Mouse (Mus musculus) megakaryocyte-erythroid progenitor cell, adult 5-6 weeks (primary cell): ENCODE results near the gene Paxbp1. TPM values are rescaled to one million over a fixed set of nuclear protein-coding genes. Genes with fewer than 3 reads are reported as not detected.

Source experiments
- ATAC-seq: replicated peaks from 2 replicates; pipeline ENCODE4 v1.8.0; 2016; ENCODE audit warnings: mild to moderate bottlenecking, inconsistent platforms; ENCODE audit not compliant: severe bottlenecking, poor library complexity, low FRiP score, low TSS enrichment
- total RNA-seq, 2 experiments: library from RNA; stranded (forward) in 1 of 2; stranded (reverse) in 1 of 2; fragments of 200-1000, 215-1000 nt in 1 of 2; fragments of >200 nt in 1 of 2; fragmentation: Nextera tagmentation in 1 of 2; gene quantifications; 2 replicates each; pipeline ENCODE4 v1.2.3; 2014 to 2017

Paxbp1 gene
- total RNA-seq, 2 experiments from 2014 or later, result 85.8 to 125 TPM

GRCm38 (mm10) chr16:91056043-91056821, 11.9 kb upstream of the Paxbp1 start:
- peak; percentile 75 for ATAC-seq

DNA sequence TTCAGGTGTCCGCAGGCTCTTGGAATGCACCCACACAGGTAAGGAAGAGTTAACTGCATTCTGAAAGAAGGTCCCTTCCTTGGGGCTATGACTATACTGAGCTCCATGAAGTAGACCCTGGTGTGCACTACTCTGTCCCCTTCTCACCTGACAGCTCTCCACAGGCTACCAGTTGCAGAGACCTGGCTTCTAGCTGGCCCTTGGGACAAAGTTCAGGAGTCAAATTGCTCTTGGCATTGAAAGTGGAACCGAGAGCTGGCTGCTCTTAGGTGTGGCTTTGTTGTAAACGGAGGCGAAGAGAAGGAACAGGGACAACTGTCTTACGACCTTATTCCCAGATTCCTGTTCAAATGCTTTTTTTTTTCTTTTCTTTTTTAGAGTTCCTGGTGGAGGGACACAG, 10.8 kb upstream of the Paxbp1 start:
- ATAC-seq, result no peak

GRCm38 (mm10) chr16:91053599-91053998, 9.3 kb upstream of the Paxbp1 start:
- no peak for ATAC-seq

- no peak for ATAC-seq
These were observed 1.2 kb upstream of the Paxbp1 start for GRCm38 (mm10) chr16:91045511-91045910.

DNA sequence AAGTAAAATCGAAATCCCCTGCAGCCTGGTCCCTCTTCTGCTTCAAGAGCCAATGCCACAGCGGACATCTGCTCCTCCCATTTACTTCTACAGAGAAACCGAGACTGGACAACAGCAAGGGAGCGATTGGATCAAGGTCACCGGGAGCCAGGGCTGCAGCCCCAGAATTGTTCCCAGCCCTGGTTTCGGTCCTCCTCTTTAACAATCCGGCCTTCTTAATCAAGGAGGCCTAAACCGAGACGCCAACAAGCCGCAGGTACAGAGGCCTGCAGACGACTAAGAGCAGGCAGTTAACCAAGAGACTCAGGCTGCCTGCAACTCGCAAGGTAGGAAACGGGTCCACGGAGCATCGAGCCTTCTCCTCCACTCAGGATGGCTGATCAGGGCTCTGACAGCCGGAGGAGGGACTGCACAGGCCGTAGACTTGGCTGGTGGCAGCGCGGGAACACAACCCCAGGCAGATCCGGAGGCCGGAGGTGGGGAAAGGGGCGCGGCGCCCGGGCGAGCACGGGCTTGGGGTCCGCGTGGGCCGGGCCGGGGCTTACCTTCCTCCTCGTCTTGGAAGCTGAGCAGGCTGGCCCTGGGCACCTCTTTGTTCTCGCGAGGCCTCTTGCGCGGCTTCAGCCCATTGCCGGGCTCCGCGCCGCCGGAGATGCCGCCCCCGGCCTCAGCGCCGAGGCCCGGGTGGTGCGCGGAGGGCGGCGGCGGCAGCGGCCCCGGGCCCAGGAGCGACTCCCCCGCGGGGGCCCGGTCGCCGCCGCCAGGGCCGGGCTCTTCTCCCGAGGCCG, 688 bp downstream of the Paxbp1 start:
- peak; percentile 27 for ATAC-seq

DNA sequence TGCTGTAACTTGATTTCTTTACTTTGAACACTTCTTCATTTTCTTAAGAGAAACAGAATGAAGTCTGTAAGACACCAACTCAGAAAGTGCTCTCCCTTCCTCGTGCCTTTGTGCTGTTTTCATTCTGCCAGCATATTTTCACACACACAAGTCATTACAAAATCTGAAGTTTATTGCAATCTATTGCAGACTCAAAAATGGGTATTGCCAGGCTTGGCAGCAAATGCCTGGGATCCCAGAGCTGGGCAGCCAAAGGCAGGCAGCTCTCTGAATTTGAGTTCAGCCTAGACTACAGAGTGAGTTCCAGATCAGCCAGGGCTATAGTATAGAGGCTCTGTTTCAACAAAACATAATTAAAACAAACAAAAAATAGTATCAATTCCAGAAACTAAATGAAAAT, 1.7 kb downstream of the Paxbp1 start:
- no peak for ATAC-seq

DNA sequence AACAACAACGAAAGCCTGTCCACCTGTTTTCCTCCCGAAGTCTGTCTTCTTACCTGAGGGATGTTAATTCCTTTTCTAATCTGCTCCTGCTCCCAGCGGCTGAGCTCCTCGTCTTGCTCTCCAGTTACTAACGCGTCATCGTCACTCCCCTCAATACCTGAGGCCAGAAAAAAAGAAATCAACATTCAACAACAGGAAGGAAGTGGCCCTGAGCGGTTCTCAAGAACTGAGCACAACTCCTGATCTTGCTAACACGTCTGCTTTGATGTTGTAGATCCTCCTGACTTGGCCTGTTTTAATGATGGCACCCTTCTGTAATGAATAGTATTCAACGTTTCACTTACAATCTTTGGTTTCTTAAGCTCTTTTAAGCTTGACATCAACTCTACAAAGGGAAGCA, 8.5 kb downstream of the Paxbp1 start:
- no peak for ATAC-seq

DNA sequence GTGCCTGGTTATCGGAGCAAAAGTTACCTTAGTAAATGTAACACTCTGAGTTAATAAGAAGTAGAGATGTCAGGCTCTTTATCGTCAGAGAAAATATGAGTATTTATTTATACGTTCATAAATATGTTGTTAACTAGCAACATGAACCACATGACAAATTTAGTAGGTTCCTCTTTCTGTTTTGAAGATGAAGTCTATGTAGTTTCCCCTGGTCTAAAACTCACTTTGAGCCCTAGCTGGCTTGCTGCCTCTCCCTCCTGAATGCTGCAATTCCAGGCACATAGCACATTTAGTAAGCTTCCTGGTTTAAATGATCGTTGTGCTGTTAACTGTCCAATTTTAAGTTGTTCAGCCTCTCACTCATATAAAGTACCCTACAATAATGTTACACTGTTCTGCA, 13.6 kb downstream of the Paxbp1 start:
- no peak for ATAC-seq

DNA sequence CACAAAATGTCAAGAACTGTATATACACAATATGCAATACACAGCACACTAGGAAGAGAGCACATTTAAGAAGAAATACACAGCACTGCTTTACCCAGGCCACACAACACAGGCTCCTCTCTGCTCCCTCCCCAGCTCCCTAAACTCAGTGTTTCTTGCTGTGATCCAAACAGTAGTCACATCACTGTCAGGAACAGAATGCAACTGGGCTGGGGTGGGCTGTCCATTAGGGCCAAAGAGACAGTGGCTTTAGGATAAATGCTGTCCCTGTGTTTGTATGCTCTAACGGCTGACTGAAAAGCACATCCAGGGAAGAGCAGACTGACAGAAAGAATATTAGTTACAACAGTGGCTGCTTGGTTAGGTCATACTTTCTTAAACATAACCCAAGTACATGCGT, 14.4 kb downstream of the Paxbp1 start:
- ATAC-seq, result no peak

GRCm38 (mm10) chr16:91029161-91029743, 15.1 kb downstream of the Paxbp1 start:
- no peak for ATAC-seq

GRCm38 (mm10) chr16:91026290-91026689, 18.1 kb downstream of the Paxbp1 start:
- ATAC-seq, result no peak

GRCm38 (mm10) chr16:91023384-91023783, 21.0 kb downstream of the Paxbp1 start:
- ATAC-seq, result no peak

- ATAC-seq, result no peak
These were observed 23.4 kb downstream of the Paxbp1 start for GRCm38 (mm10) chr16:91020842-91021483.

- no peak for ATAC-seq
These were observed 24.9 kb downstream of the Paxbp1 start for GRCm38 (mm10) chr16:91019476-91019875.

- ATAC-seq, result no peak
These were observed 28.6 kb downstream of the Paxbp1 start for GRCm38 (mm10) chr16:91015761-91016160.

- no peak for ATAC-seq
These were observed 32.5 kb downstream of the Paxbp1 start for GRCm38 (mm10) chr16:91011847-91012246.

- peak; percentile 85 for ATAC-seq
These were observed 33.2 kb downstream of the Paxbp1 start, which contains the start of gene Synj1 for GRCm38 (mm10) chr16:91011021-91011683. TSS of gene Synj1 (minus strand) at chr16:91011308.

DNA sequence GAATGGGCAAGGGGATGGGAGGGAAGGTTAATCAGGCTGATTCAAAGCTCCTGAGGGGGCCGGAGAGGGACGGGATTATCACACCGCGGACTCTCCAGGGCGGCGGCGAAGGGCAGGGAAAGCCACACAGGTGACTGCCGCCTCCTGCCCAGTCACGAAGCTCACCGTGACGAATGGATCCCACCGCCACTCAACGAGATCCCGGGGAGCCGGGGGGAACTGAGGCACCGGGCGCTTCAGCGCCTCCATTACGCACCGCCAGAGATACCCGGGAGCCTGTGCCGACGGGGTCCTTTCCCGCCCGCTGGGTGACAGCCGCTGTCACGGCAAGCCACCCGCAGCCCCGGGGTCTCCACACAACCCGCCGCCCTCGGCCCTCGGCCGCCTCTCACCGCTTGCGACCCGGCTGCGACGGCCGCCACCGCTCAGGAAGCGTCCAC, 33.7 kb downstream of the Paxbp1 start:
- ATAC-seq, result peak; percentile 8; the same call in 1 of the 2 replicates

GRCm38 (mm10) chr16:91009942-91010529, 34.3 kb downstream of the Paxbp1 start:
- ATAC-seq, result 0 out of 2 replicates have a peak, but pooled peaks have one; percentile 8
